Mouse (Mus musculus) urinary bladder, postnatal 10 days (tissue): ENCODE data around the gene Nrde2.

Experiments
- DNase-seq: peaks from one replicate; pipeline ENCODE4 v3.0.0; 2022; ENCODE audit warnings: low spot score

Nrde2 gene

GRCm38 (mm10) chr12:100124913-100125798 lies 34.3 kb downstream of the Nrde2 start:
- no peak for DNase-seq

- no peak for DNase-seq
Measured at GRCm38 (mm10) chr12:100123476-100123875, 36.0 kb downstream of the Nrde2 start.

- no peak for DNase-seq
Measured at GRCm38 (mm10) chr12:100122921-100123381, 36.5 kb downstream of the Nrde2 start.

- no peak for DNase-seq
Measured at GRCm38 (mm10) chr12:100115982-100116381, 43.5 kb downstream of the Nrde2 start.

- no peak for DNase-seq
Measured at GRCm38 (mm10) chr12:100109986-100110696, 49.3 kb downstream of the Nrde2 start, which contains the start of gene Psmc1. Gene Psmc1 (plus strand): TSS chr12:100110154.

- no peak for DNase-seq
Measured at GRCm38 (mm10) chr12:100107436-100107835, 52.0 kb downstream of the Nrde2 start.

- no peak for DNase-seq
Measured at GRCm38 (mm10) chr12:100106275-100106895, 53.1 kb downstream of the Nrde2 start.

GRCm38 (mm10) chr12:100104530-100104929 lies 54.9 kb downstream of the Nrde2 start:
- DNase-seq = no peak

GRCm38 (mm10) chr12:100101651-100102050 lies 57.8 kb downstream of the Nrde2 start:
- DNase-seq = no peak

- DNase-seq = no peak
Measured at GRCm38 (mm10) chr12:100100707-100101030, 58.8 kb downstream of the Nrde2 start.

- DNase-seq = no peak
Measured at GRCm38 (mm10) chr12:100099971-100100706, 59.3 kb downstream of the Nrde2 start.

- DNase-seq = no peak
Measured at GRCm38 (mm10) chr12:100093046-100093445, 66.4 kb downstream of the Nrde2 start.

- DNase-seq = no peak
Measured at GRCm38 (mm10) chr12:100090750-100091149, 68.7 kb downstream of the Nrde2 start.

GRCm38 (mm10) chr12:100089265-100089664 lies 70.2 kb downstream of the Nrde2 start:
- no peak for DNase-seq

- DNase-seq = no peak
Measured at GRCm38 (mm10) chr12:100088026-100088425, 71.4 kb downstream of the Nrde2 start.

- DNase-seq = no peak
Measured at GRCm38 (mm10) chr12:100079636-100080286, 79.7 kb downstream of the Nrde2 start.

GRCm38 (mm10) chr12:100075715-100076114 lies 83.7 kb downstream of the Nrde2 start:
- DNase-seq = no peak
